Mouse (Mus musculus) heart, embryonic 10.5 days (tissue): ENCODE data around the gene Vsx1. TPM values are rescaled to one million over a fixed set of nuclear protein-coding genes. Genes with fewer than 3 reads are reported as not detected.
A peak's percentile ranks its signal among the peaks of the same experiment; 100 is the strongest.

Experiments
- DNase-seq: peaks from one replicate; pipeline ENCODE4 v3.0.0-alpha.2; 2017; ENCODE audit warnings: low spot score
- H3K27ac ChIP-seq: fragments of 300-500 bp; sonication (generic); 2 replicates; pipeline ENCODE4 v1.5.1; 2016; ENCODE audit warnings: mild to moderate bottlenecking
- H3K27me3 ChIP-seq: fragments of 300-500 bp; sonication (generic); 2 replicates; pipeline ENCODE4 v1.6.1; 2016; ENCODE audit warnings: mild to moderate bottlenecking; ENCODE audit not compliant: poor library complexity, insufficient read depth, severe bottlenecking
- H3K36me3 ChIP-seq: fragments of 300-500 bp; sonication (generic); 2 replicates; pipeline ENCODE4 v1.6.1; 2016; ENCODE audit warnings: mild to moderate bottlenecking, moderate library complexity
- H3K4me1 ChIP-seq: fragments of 300-500 bp; sonication (generic); 2 replicates; pipeline ENCODE4 v1.6.1; 2016; ENCODE audit warnings: mild to moderate bottlenecking
- H3K4me3 ChIP-seq: fragments of 300-500 bp; sonication (generic); 2 replicates; pipeline ENCODE4 v1.5.1; 2016; ENCODE audit warnings: mild to moderate bottlenecking, moderate library complexity
- H3K9me3 ChIP-seq: fragments of 300-500 bp; sonication (generic); 2 replicates; pipeline ENCODE4 v1.6.1; 2016; ENCODE audit warnings: mild to moderate bottlenecking, moderate library complexity
- WGBS: fragments of 180-500 bp; shearing (Covaris S2); methylation state at CpG from one replicate; pipeline ENCODE4 v1.1.7; 2016; 5-methylcytosine and 5-hydroxymethylcytosine counted together
- polyA plus RNA-seq: library from polyadenylated mRNA; unstranded; fragments of >200 nt; fragmentation: Nextera tagmentation; extraction: Ambion mirVana; gene quantifications from 2 replicates; pipeline ENCODE4 v1.2.1, GENCODE M21; 2016

Vsx1 gene
- polyA plus RNA-seq, 1 experiment from 2014 or later = not detected

DNA sequence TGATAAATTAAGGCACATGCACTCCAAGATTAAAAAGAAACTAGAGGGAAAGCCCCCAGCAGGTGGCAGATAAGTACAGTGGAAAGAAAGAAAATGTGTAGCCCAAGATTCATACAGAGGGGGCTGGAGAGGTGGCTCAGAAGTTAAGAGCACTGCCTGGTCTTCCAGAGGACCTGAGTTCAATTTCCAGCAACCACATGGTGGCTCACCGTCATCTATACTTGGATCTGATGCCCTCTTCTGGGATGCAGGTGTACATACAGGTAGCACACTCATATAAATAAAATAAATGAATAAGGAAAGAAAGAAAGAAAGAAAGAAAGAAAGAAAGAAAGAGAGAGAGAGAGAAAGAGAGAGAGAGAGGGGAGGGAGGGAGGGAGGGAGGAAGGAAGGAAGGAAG is 13.6 kb downstream of the Vsx1 start:
- H3K27me3 ChIP-seq = peaks cover 11% of the 10 kb centered on the region; the same call in 1 of the 2 replicates
- no peak for DNase-seq
- no peaks in the 10 kb centered on the region for H3K36me3 ChIP-seq
- H3K4me1 ChIP-seq = no peaks in the 10 kb centered on the region
- no peak overlapping the region for H3K27ac ChIP-seq
- no peaks in the 10 kb centered on the region for H3K9me3 ChIP-seq
- 16% methylated on average over 1 of the region's 1 CpGs for WGBS
- no peak overlapping the region for H3K4me3 ChIP-seq

- Histone ChIP-seq H3K9me3 (no peaks in the 10 kb centered on the region), H3K4me3 (no peak overlapping the region), H3K36me3 (no peaks in the 10 kb centered on the region), H3K27ac (no peak overlapping the region), H3K27me3 (peaks cover 14% of the 10 kb centered on the region), H3K4me1 (no peaks in the 10 kb centered on the region)
- WGBS = 6% methylated on average over 2 of the region's 2 CpGs
- DNase-seq = peak; percentile 86
These were observed 14.3 kb downstream of the Vsx1 start for GRCm38 (mm10) chr2:150674900-150675299.

GRCm38 (mm10) chr2:150673929-150674328 is 15.2 kb downstream of the Vsx1 start:
- H3K27me3 ChIP-seq = peaks cover 24% of the 10 kb centered on the region
- no peak overlapping the region for H3K27ac ChIP-seq
- H3K4me3 ChIP-seq = no peak overlapping the region
- 86% methylated on average over 11 of the region's 11 CpGs for WGBS
- no peaks in the 10 kb centered on the region for H3K4me1 ChIP-seq
- H3K9me3 ChIP-seq = no peaks in the 10 kb centered on the region
- H3K36me3 ChIP-seq = no peaks in the 10 kb centered on the region
- DNase-seq = no peak

- WGBS = 78% methylated on average over 8 of the region's 8 CpGs
- DNase-seq = no peak
- Histone ChIP-seq H3K4me1 (peaks cover 16% of the 10 kb centered on the region; the same call in 1 of the 2 replicates), H3K36me3 (no peaks in the 10 kb centered on the region), H3K27ac (no peak overlapping the region), H3K27me3 (peaks cover 38% of the 10 kb centered on the region), H3K4me3 (no peak overlapping the region), H3K9me3 (no peaks in the 10 kb centered on the region)
These were observed 17.4 kb downstream of the Vsx1 start for GRCm38 (mm10) chr2:150671609-150672290.

DNA sequence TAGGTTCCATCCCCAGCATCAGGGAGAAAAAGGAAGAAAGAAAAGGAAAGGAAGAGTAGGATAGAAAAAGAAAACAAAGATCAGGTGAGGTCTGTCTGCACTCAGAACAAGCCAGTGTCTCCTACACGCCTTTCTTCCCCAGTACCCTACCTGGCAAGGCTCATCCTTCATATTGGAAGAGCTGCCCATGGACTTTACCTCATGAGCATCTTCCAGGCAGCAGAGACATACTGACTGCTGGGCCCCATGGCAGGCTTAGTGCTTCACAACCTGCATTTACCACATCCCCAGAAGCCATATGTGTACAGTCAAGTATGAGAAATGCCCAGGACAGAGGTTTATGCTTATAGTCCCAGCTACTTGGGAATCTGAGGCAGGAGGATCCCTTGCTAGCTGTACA is 18.2 kb downstream of the Vsx1 start:
- Histone ChIP-seq H3K27me3 (peaks cover 39% of the 10 kb centered on the region), H3K4me1 (peaks cover 17% of the 10 kb centered on the region; the same call in 1 of the 2 replicates), H3K36me3 (no peaks in the 10 kb centered on the region), H3K4me3 (no peak overlapping the region), H3K27ac (no peak overlapping the region), H3K9me3 (no peaks in the 10 kb centered on the region)
- WGBS = 86% methylated on average over 1 of the region's 1 CpGs
- DNase-seq = no peak

- Histone ChIP-seq H3K36me3 (no peaks in the 10 kb centered on the region), H3K9me3 (no peaks in the 10 kb centered on the region), H3K27ac (no peak overlapping the region), H3K4me3 (no peak overlapping the region), H3K4me1 (peaks cover 31% of the 10 kb centered on the region; the same call in 1 of the 2 replicates), H3K27me3 (peaks cover 39% of the 10 kb centered on the region)
- no peak for DNase-seq
- 71% methylated on average over 2 of the region's 2 CpGs for WGBS
These were observed 19.6 kb downstream of the Vsx1 start for GRCm38 (mm10) chr2:150669454-150670045.

GRCm38 (mm10) chr2:150668956-150669355 is 20.2 kb downstream of the Vsx1 start:
- H3K4me3 ChIP-seq = no peak overlapping the region

DNA sequence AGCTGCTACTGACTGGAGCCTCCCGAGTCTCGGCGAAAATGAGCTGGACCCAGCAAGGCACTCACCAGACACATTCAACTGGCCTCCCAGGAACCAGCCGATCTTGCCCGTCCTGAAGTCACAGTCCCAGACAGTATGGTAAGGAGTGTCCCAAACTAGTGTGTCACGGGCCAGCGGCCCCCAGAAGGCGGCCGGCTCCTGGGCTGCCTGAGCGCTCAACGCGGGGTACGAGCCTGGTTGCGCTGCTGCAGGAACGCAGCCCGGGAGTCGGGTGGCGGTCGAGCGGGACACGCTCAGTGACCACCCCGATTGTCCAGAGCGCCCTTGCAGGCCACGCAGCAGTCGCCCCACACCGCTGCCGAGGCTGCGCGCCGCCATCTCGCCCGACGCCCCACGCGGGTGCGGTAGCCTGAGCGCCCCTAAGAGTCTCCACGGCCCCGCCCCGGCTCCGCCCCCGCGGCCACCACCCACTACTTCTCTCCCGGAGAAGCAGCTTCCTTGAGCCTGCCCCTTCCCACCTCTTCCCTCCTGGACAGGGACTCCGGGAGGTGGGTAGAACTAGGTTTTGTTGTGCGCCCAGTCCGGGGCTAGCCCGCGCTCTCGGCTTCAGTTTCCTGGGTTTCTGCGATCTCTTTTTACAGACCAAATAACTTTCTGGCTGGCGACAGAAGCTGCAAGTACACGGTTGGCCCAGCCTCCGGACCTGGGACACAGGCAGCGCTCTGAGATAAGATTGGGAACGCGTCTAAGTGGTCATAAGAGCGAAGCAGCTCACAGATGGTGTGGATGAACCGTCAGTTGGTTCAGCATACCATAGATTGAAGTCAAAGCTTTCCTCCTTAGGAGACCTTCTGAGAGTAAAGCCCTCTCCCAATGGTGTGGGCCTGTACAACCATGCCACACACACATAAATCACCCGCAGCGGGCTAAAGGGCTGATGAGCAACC is 21.1 kb downstream of the Vsx1 start, which contains the start of gene Acss1:
TSS of gene Acss1 (minus strand) at position 681 of the 947 bp plus-strand sequence.
- peaks cover 39% of the 10 kb centered on the region; the same call in 1 of the 2 replicates for H3K4me1 ChIP-seq
- H3K27ac ChIP-seq = peak within 1 kb of the TSS; percentile 86
- no peaks in the 10 kb centered on the region for H3K9me3 ChIP-seq
- H3K27me3 ChIP-seq = peaks cover 34% of the 10 kb centered on the region
- DNase-seq = peak; percentile 87
- no peaks in the 10 kb centered on the region for H3K36me3 ChIP-seq
- peak within 1 kb of the TSS; percentile 79 for H3K4me3 ChIP-seq
- WGBS = 2% methylated on average over 61 of the region's 61 CpGs

More at GRCm38 (mm10) chr2:150668956-150669355, 20.2 kb downstream of the Vsx1 start:
- Histone ChIP-seq H3K9me3 (no peaks in the 10 kb centered on the region), H3K27ac (no peak overlapping the region), H3K36me3 (no peaks in the 10 kb centered on the region), H3K27me3 (peaks cover 37% of the 10 kb centered on the region), H3K4me1 (peaks cover 36% of the 10 kb centered on the region; the same call in 1 of the 2 replicates)
- WGBS = 80% methylated on average over 5 of the region's 5 CpGs
- no peak for DNase-seq

DNA sequence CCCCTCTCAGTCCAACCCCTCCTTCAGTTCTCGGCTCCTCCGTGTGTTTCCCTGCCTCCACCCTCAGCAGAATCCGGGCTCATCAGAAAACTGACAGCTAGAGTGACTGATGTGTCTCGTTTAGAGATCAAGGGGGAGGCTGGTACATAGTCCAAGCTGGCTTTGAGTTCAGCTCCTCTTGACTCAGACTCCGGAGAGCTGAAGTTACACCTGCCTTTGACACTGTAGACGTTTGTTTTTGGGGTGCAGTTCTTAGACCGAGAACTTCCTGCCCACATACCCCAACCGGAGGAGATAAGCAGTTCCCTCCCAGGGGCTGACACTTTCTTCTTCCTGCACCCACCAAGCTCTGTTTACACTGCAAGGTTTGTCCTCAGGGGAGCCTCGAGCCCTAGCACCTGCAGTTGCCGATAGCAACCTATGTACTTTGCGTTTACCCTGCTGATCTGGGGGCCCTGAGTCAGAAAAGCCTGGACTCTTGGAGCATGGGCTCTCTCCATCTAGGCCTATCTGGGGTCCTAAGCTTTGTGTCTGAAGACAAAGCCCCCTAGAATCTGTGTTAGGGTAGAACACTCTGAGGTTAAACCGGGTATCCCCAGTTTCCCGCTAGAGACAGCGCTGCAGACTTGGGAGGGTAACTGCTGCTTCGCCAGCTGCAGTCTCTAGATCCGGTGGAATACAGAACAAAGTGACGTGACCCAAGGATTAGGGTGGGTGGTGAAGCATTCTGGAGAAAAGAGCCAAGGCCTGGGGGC is 21.9 kb downstream of the Vsx1 start:
- Histone ChIP-seq H3K27ac (peak overlapping the region; percentile 86), H3K9me3 (no peaks in the 10 kb centered on the region), H3K4me1 (peaks cover 39% of the 10 kb centered on the region; the same call in 1 of the 2 replicates), H3K27me3 (peaks cover 34% of the 10 kb centered on the region), H3K36me3 (no peaks in the 10 kb centered on the region), H3K4me3 (peak overlapping the region; percentile 79)
- DNase-seq = peak; percentile 81
- 3% methylated on average over 17 of the region's 17 CpGs for WGBS

GRCm38 (mm10) chr2:150666723-150667064 is 22.5 kb downstream of the Vsx1 start:
- Histone ChIP-seq H3K9me3 (no peaks in the 10 kb centered on the region), H3K27ac (peak overlapping the region; percentile 86), H3K27me3 (peaks cover 34% of the 10 kb centered on the region), H3K4me1 (peaks cover 39% of the 10 kb centered on the region; the same call in 1 of the 2 replicates), H3K4me3 (peak overlapping the region; percentile 79), H3K36me3 (no peaks in the 10 kb centered on the region)
- no peak for DNase-seq
- 51% methylated on average over 7 of the region's 7 CpGs for WGBS

- no peaks in the 10 kb centered on the region for H3K9me3 ChIP-seq
- H3K27ac ChIP-seq = peak overlapping the region; percentile 56
- H3K27me3 ChIP-seq = peaks cover 31% of the 10 kb centered on the region
- no peaks in the 10 kb centered on the region for H3K36me3 ChIP-seq
- peak; percentile 85 for DNase-seq
- 31% methylated on average over 10 of the region's 10 CpGs for WGBS
- peaks cover 39% of the 10 kb centered on the region; the same call in 1 of the 2 replicates for H3K4me1 ChIP-seq
- H3K4me3 ChIP-seq = no peak overlapping the region
These were observed 23.4 kb downstream of the Vsx1 start for GRCm38 (mm10) chr2:150665534-150666451.
